Mouse (Mus musculus) heart, postnatal 0 days (tissue): ENCODE measurements around the gene Immp2l.

Source experiments
- CTCF ChIP-seq: IDR thresholded peaks from 2 replicates; pipeline ENCODE4 v1.5.1; 2016; ENCODE audit warnings: antibody characterized with exemption, control low read depth, low read depth
- EP300 ChIP-seq: IDR thresholded peaks from 2 replicates; pipeline ENCODE4 v1.6.1; 2016; ENCODE audit warnings: antibody characterized with exemption, low read depth

DNA sequence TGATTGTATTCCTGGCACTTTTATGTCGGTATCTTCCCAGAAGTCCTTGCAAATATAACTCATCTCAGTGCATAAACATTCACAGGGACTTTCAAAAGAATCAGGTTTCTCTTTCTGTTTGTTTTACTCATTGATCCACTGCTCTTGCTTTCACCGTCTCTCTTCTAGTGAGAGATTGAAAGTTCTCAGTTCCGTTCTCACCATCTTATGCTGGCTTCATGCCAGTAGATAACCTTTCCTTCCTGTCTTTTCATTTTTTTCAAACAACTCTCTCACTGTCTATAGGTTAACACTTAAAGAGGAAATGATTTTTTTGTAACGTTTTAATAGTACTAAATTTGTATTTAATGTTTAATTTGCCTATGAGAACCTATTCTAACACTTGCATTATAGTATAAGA is 937.1 kb downstream of the Immp2l start:
- TF ChIP-seq CTCF (no peak), EP300 (no peak)
